Comparison of ENCODE assay signal across 8 mouse cellular contexts in the genomic region with DNA sequence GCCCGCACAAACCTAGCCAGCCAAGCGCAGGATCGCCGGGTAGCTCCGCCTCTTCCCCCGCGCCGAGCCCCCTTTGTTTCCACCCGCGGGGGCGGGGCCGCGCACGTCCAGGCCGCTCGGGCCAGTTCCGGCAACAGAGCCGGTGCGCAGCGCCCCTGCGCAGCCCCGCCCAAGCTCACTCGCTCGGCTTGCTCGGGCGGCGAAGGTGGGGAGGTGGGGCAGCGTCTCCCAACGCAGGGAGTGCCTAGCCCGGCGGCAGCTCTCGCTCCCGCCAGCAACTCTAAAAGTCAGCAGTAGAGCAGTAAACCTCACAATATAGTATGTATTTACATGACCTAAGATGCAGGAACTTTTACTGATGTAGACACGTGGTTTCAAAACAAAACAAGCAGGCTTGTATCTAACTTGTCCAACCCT.
DNase-seq lines count a peak whose midpoint lies in the region; ATAC-seq and TF ChIP-seq lines count a peak whose summit lies in the region.

No protein-coding gene starts in this region.

- no peaks in the 10 kb centered on the region for H3K9me3 ChIP-seq in G1E (replicated peaks)
- no peaks in the 10 kb centered on the region for H3K9me3 ChIP-seq in forebrain, embryonic 16.5 days (ENCODE audit: control insufficient read depth, low read length)
- H3K9me3 ChIP-seq in lung, embryonic 15.5 days: no peaks in the 10 kb centered on the region

- H3K4me3 ChIP-seq in G1E (ENCODE audit: low read depth, low read length): peak overlapping the region; percentile 70
- H3K4me3 ChIP-seq in forebrain, embryonic 16.5 days (replicated peaks; ENCODE audit: low read length): peak overlapping the region; percentile 58
- H3K4me3 ChIP-seq in lung, embryonic 15.5 days: peak overlapping the region; percentile 52

- H3K27ac ChIP-seq in forebrain, embryonic 16.5 days (ENCODE audit: low read length): peak overlapping the region; percentile 75
- peak overlapping the region; percentile 57 for H3K27ac ChIP-seq in lung, embryonic 15.5 days

- H3K4me1 ChIP-seq in G1E (ENCODE audit: insufficient read depth, low read depth, low read length): peaks cover 37% of the 10 kb centered on the region
- H3K4me1 ChIP-seq in forebrain, embryonic 16.5 days (replicated peaks; ENCODE audit: control insufficient read depth, insufficient read depth, low read length): peaks cover 20% of the 10 kb centered on the region
- H3K4me1 ChIP-seq in lung, embryonic 15.5 days: peaks cover 25% of the 10 kb centered on the region

- DNase-seq in G1E (ENCODE audit: low spot score): peak; percentile 94
- DNase-seq in cerebellum, adult 18-20 months: peak; percentile 95
- DNase-seq in heart, postnatal 4 days: peak; percentile 97
- DNase-seq in layer of hippocampus, adult 8-10 months (ENCODE audit: low spot score in 2 of 2): peak; percentile 77 to 83
- peak; percentile 98 for DNase-seq in ovary, adult 18-20 months (ENCODE audit: low spot score)
- DNase-seq in thymus, postnatal 0 days (ENCODE audit: low spot score): peak; percentile 99

- ATAC-seq in G1E (ENCODE audit: extremely low read depth, insufficient number of reproducible peaks, low FRiP score, poor library complexity, severe bottlenecking): peak; percentile 77
- peak; percentile 87 for ATAC-seq in forebrain, embryonic 16.5 days
- ATAC-seq in lung, embryonic 15.5 days (ENCODE audit: borderline replicate concordance, extremely low read depth, low FRiP score, low TSS enrichment): peak; percentile 91

- no peaks in the 10 kb centered on the region for H3K27me3 ChIP-seq in G1E (ENCODE audit: insufficient read depth, low read length)
- H3K27me3 ChIP-seq in forebrain, embryonic 16.5 days (replicated peaks; ENCODE audit: control insufficient read depth, insufficient read depth, low read length): no peaks in the 10 kb centered on the region
- H3K27me3 ChIP-seq in lung, embryonic 15.5 days: no peaks in the 10 kb centered on the region

- no peak for TF ChIP-seq CTCF in G1E (IDR thresholded peaks at IDR 0.05; ENCODE audit: low read depth, low read length)

- WGBS in forebrain, embryonic 16.5 days: under 1% methylated on average over 23 of the region's 34 CpGs
- 1% methylated on average over 29 of the region's 34 CpGs for WGBS in lung, embryonic 15.5 days

- H3K9ac ChIP-seq in forebrain, embryonic 16.5 days (replicated peaks; ENCODE audit: low read depth, low read length): peak overlapping the region; percentile 51
- H3K9ac ChIP-seq in lung, embryonic 15.5 days: peak overlapping the region; percentile 41

- H3K4me2 ChIP-seq in forebrain, embryonic 16.5 days (ENCODE audit: low read length): peak overlapping the region; percentile 66
- peak overlapping the region; percentile 65 for H3K4me2 ChIP-seq in lung, embryonic 15.5 days

- peaks cover 3% of the 10 kb centered on the region for H3K36me3 ChIP-seq in G1E (replicated peaks)
- H3K36me3 ChIP-seq in forebrain, embryonic 16.5 days (ENCODE audit: control insufficient read depth, insufficient read depth): no peaks in the 10 kb centered on the region
- no peaks in the 10 kb centered on the region for H3K36me3 ChIP-seq in lung, embryonic 15.5 days

Comparison
In these comparisons a context has a peak if more than half of its experiments do, and no peak if none do; other contexts are left out.
1. Peak in every context shown above with its lines: DNase-seq, ATAC-seq, H3K4me3 ChIP-seq and H3K27ac ChIP-seq.